Mouse (Mus musculus) fibroblast of lung, adult 2 months (primary cell): ENCODE measurements around the gene Mettl21a.
"Not testable (repeated sequence)": the region's sequence is repeated elsewhere in the genome, so short reads cannot be mapped to it uniquely, and the experiment has no call there.

Experiments
- DNase-seq: peaks from one replicate; pipeline ENCODE4 v3.0.0-alpha.2; 2011; ENCODE audit warnings: low read depth

Mettl21a gene

DNA sequence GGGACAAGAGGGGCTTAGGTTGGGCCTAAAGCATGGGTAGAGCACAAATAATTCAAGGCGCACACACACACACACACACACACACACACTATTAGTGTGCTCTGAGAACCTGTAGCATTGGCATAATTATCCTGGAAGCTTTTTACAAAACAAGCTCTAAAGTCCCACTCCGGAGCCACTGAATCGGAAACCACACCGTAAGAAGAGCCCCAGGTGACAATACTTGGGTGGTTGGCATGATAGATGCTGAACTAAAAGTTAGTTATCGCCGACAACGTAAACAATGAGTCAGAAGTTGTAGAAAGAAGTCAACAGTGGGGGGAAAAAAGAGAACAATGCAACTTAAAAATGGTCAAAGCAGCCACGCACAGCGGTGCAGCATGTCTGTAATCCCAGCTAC, 2.7 kb downstream of the Mettl21a start:
- DNase-seq = no peak

DNA sequence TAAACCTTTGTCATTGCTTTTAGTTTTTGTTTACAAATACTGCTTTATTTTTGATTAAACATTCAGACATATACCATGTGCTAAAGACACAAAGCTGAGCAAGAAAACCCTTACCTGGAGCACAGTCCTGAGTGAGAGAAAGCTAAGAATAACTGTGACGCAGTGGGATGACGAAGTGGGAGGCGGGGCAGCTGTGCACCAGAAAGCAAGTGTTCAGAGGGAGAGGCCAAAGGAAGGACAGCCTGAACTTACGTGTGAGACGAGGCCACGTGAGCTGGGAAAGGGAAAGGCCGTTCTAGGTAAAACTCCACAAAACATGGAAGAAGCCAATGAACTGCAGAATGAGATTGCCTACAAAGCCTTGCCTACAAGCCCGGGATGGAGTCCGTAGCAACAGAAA, 7.1 kb downstream of the Mettl21a start:
- DNase-seq = no peak

DNA sequence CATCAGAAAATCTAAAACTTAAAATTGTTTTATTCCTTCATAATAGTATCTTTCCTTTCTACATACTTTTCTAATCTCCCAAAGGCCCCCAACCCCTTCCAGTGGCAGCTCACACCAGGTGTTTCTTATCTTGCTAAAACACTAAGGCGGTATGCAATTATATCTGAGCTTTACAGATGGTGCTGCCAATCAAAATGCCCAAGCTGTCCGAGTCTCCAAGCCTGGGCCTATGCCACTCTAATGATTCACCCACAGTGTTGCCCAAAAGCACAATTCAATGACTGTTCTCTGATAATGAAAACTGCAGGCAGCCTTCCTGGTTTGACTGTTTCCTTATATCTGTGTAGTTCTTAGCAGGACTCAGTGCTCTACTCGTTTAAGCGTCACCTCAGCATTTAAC, 7.9 kb downstream of the Mettl21a start:
- DNase-seq = no peak

DNA sequence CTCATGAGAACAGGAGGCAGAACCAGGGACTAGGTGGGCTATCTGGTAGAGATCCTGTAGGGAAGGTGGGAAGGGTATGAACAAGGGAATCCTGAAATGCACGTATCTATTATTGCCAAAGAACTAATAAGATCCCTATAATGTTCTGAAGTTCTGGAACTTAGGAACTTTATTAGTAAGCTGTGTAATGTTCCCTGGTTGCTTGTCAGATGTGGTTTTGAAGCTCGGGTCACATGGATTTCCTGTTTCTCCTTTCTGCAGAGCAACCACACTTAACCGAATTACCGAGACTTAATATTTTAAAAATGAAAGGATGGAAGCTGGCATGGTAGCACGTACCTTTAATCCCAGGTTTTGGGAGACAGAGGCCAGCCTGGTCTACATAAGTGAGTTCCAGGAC, 13.7 kb downstream of the Mettl21a start:
- DNase-seq = no peak

DNA sequence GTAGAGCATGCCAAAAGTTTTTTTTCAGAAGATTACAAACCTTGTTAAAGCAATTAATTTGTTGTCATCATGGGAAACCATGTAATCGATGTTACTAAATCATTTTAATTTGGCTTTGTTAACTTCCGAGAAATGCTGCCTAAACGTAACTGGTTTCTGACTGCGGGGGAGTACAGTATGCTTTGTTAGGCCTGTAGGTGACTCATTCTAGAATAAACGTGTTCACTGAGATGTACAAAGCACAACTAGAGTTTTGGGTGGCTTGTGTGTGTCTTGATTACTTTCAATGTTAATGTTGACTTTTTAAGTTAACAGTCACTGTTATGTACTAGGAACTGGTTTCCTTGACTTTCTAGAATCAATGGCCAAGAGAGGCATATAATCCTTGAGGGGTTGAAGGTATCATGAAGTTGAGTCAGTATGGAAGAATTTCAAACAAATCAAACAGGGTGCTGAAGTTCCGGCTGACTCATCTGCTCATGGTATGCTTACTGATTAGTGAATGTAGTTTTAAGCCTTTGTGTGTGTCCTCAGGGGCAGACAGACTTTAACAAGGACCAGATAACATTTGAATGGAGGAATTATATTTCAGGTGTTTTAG, 15.7 kb downstream of the Mettl21a start:
- DNase-seq = no peak

DNA sequence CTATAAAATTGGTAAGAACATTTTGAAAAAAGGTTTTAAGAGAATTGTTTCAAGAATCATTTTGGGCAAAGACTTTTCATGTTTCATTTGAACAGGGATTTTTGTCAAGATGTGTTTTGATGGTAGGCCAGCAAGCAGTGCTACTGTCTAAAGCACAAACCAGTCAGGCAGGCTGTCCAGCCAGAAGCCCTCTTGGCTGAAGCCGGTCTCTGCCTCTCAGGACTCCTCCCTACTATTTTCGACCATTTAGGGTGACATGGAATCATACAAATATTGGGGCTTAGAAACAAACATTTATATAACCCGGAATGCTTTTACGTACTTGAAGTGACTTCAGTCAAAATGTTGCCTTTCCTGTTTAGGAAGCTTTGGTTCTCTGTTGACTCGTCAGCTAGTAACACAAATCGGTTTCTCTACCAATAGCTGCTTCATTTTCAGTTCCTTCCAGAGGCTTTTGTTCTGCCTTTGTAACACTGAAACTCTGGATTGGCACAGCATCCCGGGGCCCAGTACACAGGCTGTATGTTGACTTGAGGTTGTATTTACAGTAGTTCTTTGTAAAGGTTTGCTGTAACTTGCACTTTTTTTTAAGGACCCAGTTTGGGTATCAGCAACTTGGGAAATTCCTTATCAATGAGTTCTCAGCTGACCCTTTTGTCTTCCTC, 16.5 kb downstream of the Mettl21a start:
- DNase-seq = no peak

DNA sequence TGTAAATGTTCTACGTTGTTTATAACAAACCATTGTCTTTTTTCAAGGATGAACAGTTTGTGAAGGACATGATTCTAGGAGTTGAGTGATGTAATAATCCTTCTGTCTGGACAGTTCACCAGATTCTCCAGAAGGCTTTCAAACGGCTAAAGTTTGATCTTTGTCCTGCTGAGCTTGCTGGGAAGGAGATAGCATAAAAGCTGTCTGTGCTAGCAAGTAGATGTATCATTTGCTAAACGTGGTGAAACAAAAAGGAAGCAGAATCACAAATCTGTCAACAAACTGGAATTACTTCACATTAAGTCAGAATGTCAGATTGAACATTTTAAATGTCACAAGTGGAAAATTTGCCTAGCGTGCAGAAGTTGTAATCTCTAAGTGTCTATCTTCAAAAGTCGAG, 18.1 kb downstream of the Mettl21a start:
- DNase-seq = no peak

DNA sequence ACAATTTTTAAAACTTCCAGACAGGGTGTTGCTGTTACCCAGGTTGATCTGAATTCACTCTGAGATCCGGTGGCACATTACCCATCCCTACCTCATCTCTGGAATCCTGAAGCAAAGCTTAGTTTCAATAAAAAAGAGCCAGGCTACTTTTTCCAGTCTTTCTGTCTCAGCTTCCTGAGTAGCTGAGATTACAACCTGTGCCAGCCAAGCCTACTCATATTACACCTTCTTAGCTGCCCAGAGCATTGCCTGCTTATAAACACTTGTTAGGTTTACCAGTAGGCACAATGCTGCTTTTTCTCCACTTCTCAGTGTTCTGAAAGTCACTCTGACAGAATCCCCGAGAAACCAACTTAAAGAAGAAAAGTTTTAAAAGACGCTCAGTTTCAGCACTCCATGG, 38.2 kb downstream of the Mettl21a start:
- DNase-seq = no peak

DNA sequence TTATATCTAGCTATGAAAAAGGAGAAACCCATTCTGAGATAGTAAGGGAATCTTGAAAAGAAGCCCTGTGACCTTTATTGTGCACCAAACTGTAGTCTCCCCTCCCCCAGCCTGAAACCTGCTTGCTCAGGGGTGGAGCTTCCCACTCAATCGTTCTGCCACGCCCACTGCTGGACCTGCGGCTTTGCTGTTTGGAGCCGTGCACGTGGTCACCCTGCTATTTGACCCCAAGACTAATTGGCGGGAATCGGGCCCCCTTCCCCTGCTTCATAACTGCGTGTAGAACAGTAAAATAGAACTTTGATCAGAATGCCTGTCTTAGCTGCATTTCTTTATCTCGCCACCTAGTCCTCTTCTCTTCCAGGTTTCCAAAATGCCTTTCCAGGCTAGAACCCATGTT, 39.1 kb downstream of the Mettl21a start:
- DNase-seq = not testable (repeated sequence)

DNA sequence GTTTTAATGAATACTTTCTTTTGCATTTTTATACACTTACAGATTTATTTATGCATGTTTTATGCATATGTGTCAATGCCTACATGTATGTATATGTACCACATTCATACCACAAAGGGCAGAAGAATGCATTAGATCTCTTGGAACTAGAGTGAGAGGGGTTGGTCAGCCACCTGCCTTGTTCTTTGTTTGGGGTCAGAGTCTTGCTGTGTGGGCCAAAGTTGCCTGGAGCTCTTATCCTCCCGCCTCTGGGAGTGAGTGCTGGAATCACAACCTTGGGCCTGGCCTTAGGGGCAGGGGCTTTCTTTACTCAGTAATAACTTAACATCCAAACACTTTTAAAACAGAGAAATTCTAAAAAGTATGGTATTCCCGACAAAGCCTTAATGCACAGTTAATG, 40.3 kb downstream of the Mettl21a start:
- no peak for DNase-seq

DNA sequence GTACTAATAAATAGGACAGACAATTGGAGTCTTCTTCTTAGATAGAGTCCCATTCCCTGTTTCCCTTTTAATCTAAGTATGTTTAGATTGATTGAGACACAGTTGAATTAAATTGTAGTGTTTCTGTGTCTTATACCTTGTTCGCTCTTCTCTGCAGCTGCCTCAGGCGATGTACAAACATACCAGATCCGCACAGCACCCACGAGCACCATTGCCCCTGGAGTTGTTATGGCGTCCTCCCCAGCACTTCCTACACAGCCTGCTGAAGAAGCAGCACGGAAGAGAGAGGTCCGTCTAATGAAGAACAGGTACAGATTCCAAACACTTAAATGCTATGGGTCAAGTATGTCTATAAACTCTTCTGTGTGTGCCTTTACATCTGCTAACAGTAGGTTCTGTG, 41.0 kb downstream of the Mettl21a start:
- no peak for DNase-seq

DNA sequence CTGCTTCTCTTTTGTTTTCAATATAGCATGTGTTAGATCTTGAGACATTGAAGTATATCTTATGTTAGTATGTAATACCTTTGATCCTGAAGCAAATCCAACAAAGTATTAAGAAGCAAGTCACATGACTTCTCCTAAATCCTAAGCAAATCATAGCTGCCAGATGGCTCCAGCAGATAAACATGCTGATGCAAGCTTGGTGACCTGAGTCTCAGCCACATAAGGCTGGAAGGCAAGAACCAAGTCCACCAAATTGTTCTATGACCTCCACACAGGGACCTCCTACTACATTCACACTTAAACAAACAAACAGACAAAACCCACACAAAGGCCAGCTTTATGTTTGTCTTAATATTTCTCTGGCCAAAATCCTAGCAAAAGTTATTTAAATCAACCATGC, 48.8 kb downstream of the Mettl21a start:
- DNase-seq = no peak

DNA sequence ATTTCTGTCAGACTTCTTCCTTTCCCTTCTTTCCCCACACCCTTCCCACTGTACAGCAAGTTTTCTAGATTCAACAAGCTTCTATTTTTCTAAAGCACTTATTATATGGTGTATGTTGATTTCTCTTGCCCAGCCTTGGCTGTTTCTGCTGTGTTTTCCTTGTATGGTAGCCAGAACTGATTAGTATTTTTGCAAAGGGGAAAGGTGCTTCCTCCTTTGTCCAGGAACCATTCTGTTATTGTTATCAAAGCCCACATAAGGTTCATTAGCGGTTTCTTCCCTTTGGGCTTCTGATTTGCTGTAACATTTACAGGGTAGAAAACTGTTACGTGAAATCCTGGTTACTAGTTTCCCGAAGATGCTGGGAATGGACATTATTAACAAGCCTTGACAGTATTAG, 56.9 kb downstream of the Mettl21a start:
- no peak for DNase-seq
